ENCODE assay signal across 8 mouse cellular contexts in the genomic region with DNA sequence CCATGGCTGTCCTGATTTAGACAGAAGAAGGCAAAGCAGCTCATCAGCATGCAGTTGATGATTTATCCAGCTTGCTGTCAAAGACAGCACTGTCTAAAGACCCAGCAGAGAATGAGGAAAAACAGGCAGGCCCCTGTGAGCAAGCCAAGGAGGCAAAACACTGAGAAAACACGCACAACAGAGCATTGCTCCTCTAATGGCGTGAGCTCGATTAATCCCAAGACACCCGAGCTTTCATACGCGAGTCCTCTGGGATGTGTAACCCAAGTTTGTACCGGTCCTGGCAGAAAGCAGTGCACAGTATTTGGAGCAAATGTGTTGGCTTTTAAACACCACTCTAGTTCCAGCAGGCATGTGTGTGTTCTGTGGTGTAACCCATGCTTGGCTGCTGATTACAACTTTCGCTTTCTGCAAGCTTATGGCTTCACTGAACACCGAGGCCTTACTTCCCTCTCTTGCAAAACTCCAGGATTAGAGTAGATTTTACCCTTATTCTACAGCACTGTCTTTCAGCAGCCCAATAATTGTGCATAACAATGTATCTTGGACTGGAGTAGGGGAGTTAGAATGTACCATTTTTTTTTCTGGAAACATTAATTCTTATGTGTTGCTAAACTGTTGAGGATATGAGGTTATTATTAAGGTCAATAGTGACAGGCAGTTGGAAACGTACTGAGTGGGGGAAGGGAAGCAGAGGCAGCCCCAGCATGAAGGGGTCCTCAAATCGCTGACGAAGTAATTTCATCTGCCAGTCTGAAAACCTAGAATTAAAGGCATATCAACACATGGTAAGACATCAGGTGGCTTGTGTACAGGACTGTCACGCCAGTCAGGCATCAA. TPM values are rescaled to one million over a fixed set of nuclear protein-coding genes. Genes with fewer than 3 reads are reported as not detected.
DNase-seq lines count a peak whose midpoint lies in the region; ATAC-seq lines count a peak whose summit lies in the region.
"Had no signal": no experiment of that assay in that cellular context is flagged by ENCODE, and none has a peak within 500 bp of the region (broad histone marks: within the 10 kb centered on the region; RNA-seq: fewer than 3 reads in every experiment).

No protein-coding gene starts in this region.

- H3K27me3 ChIP-seq in hindbrain, embryonic 14.5 days (ENCODE audit: control insufficient read depth, insufficient read depth, low read length), result no peaks in the 10 kb centered on the region

- no peak overlapping the region for H3K9ac ChIP-seq in hindbrain, embryonic 14.5 days
- H3K9ac ChIP-seq: liver, embryonic 14.5 days had no signal

- H3K4me2 ChIP-seq in hindbrain, embryonic 14.5 days (replicated peaks), result no peak overlapping the region

- no peak overlapping the region for H3K4me3 ChIP-seq in hindbrain, embryonic 14.5 days (replicated peaks; ENCODE audit: low read length)

- DNase-seq in ovary, adult 18-20 months (ENCODE audit: low spot score), result peak; percentile 5
- DNase-seq in ovary, postnatal 10 days (ENCODE audit: low spot score), result no peak
- DNase-seq in fat pad, adult 2 months (ENCODE audit: extremely low read depth, low read depth, low spot score), result peak; percentile 4
- no peak for DNase-seq in hindbrain, embryonic 14.5 days (ENCODE audit: low spot score)
- peak; percentile 8 to 16 for DNase-seq in left cerebral cortex, postnatal 36 days (ENCODE audit: low spot score in 2 of 2)
- DNase-seq in embryo, embryonic 10 days (ENCODE audit: low spot score), result no peak

- H3K27ac ChIP-seq in hindbrain, embryonic 14.5 days, result peak overlapping the region; percentile 62
- H3K27ac ChIP-seq: liver, embryonic 14.5 days had no signal

- intact Hi-C loops in left cerebral cortex, postnatal 36 days (cut with DNase I), result no loop called here

- H3K9me3 ChIP-seq in hindbrain, embryonic 14.5 days (ENCODE audit: control insufficient read depth, low read length), result no peaks in the 10 kb centered on the region

- no peaks in the 10 kb centered on the region for H3K36me3 ChIP-seq in hindbrain, embryonic 14.5 days (replicated peaks; ENCODE audit: control insufficient read depth, insufficient read depth)

- H3K4me1 ChIP-seq in hindbrain, embryonic 14.5 days (replicated peaks; ENCODE audit: control insufficient read depth, insufficient read depth, low read length), result 0 out of 2 replicates have a peak, but pooled peaks cover 9% of the 10 kb centered on the region

- ATAC-seq in hindbrain, embryonic 14.5 days (ENCODE audit: low FRiP score), result peak; percentile 53; the same call in 1 of the 2 replicates
- 0 out of 2 replicates have a peak, but pooled peaks have one; percentile 26 for ATAC-seq in neutrophil, adult 5-6 weeks (ENCODE audit: extremely low read depth, insufficient number of reproducible peaks, low FRiP score, poor library complexity, severe bottlenecking)

- 55% methylated on average over 13 of the region's 13 CpGs for WGBS in hindbrain, embryonic 14.5 days

RNA-seq across cellular contexts. Expression of a gene that starts 52.0 kb away (rescaled TPM):
- 33.1 and 38.6 TPM in 2 replicates for polyA plus RNA-seq in hindbrain, embryonic 14.5 days (2014; fragmentation: Nextera tagmentation; extraction: Ambion mirVana)
- total RNA-seq in left cerebral cortex, postnatal 36 days (2021), result 10 to 100 TPM in 1 of 2 experiments, 1 to 10 TPM in 1; 8.5 to 10.5 TPM
- total RNA-seq in neutrophil, adult 5-6 weeks (2017), result 348 and 404 TPM in 2 replicates

Comparison
In these comparisons a context has a peak if more than half of its experiments do, and no peak if none do; other contexts are left out.
1. DNase-seq: peak in ovary, adult 18-20 months (single experiment), fat pad, adult 2 months (single experiment) and left cerebral cortex, postnatal 36 days (2 of 2); none in ovary, postnatal 10 days (single experiment), hindbrain, embryonic 14.5 days (single experiment) and embryo, embryonic 10 days (single experiment).
2. RNA of a gene that starts 52.0 kb away (total RNA-seq): 348 to 404 TPM in neutrophil, adult 5-6 weeks; 8.5 to 10.5 TPM in left cerebral cortex, postnatal 36 days; every median in the first group is over 10 times any median in the second.